Mouse (Mus musculus) retina, adult 2 months (tissue): ENCODE results near the gene Asic2.

Experiments used
- DNase-seq: peaks from one replicate; pipeline ENCODE4 v3.0.0-alpha.2; 2012; ENCODE audit warnings: low read depth, low spot score

Gene Asic2

DNA sequence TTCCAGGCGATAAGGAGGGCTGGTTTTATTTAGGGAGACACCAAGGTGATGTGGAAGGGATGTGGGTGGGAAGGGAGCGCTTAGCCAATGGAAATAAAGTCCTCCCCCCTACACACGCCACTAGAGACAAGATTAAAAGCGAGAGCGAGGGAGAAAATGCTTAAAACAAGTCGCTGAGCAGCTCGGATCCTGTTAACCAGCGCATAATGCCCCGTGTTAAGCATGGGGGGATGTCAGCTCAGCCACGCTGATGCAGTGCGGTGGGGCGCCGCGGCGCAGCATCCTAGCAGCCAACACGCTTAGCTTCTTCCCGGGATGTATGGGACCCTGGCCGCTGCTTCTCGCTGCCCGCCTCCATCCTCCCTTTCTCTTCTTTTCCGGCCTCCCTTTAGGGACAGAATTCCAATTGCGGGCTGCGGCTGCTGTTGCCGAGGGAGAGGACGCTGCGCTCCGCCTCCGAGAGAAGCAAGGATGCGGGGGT, at the start of gene Asic2:
TSS of gene Asic2 (minus strand) at position 57 of the 481 bp plus-strand sequence.
- DNase-seq = peak; percentile 36

DNA sequence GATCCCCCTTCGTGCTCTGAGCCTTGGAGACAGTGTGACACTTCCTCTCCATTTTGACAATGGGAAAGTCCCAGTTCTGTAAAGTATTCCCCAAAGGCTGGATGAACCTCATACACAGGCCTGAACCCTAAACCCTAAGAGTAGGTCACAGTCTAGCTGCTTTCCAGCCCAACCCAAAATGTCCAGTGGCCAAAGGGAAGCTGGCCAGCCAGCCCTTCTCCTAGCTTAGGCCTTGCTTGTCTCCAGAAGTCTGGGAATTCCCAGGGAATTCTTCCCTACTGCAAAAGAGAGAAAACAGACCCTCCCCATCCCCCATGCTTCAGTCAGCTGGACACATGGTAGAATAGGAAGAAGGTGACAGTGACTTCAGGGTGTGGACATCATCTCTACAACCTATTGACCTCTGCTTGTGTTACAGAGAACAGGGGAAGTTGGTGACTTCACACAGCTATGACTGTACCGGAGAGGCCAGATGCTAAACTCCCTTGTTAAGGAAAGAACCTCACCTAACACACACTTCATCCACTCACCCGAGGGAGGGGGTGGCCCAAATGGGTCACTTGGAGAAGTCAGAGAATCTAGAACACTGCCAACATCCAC, 48.0 kb upstream of the Asic2 start:
- DNase-seq = no peak

DNA sequence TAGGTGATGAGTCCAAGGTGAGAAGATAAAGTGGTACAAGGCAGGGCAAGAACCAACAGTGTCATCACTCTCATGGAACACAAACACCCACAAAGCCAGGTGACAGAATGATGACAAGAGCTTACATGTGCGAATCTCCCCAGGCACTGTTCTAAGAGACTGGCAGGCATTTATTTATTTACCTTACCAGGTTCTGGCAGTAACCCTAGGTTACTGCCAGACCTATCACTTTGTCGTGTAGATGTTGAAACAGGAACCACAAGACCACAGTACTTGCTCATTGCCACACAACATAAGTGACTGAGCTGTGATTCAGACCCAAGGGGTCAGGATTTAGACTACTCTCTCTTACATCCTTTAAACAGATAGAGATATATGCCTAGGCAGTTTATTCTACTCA, 46.8 kb upstream of the Asic2 start:
- DNase-seq = no peak

DNA sequence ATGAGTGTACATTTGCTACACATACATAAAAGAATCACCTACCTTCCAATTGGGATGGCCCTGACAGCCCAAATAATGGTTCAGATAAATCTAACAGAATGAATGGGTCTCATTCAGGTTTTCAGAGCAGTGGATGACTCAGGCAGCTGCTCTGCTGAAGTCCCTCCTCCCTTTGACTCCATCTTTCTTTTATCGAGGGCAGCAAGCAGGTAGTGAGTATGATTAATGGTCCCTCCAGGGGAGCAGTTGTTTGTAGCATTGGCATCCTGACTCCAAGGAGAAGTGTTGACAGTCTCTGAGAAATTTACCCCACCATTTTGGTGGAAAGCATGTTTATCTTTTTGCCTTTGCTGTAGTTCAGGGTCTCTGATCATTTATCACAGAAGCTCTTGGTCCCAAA, 45.5 kb upstream of the Asic2 start:
- DNase-seq = no peak

DNA sequence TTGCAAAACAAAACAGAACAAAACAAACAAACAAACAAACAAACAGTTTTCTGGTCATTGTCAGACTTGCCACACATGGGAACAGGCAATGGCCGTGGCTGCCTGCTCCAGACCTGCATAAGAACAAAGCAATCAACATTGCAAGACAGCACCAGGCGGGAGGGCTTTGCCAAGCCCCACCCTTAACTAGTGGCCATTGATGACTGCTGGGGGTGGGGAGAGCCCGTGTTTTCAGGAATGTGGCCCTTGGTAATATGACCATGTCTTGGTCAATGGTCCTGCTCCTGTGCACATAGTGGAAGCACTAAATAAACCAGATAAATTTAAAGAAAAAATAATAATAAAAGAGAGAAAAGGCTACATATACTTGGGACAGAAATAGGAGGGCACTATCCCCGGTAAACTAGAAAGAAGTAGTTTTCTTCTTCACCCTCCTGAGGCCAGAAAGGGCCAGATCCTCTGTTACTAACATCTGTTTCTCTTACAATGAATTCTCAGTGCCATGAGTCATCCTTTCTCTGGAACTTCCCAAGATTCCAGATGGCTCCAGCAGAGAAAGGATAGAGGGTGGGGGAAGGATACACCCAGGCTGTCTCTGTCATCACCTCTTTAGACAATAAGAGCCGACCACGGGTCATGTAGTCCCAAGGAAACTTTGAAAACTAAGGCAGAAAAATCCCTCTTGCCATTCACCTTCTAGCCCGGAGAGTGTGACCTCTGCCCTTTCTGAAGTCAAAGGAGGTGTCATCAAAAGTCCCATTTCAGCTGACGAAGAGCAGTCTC, 43.3 kb upstream of the Asic2 start:
- no peak for DNase-seq

DNA sequence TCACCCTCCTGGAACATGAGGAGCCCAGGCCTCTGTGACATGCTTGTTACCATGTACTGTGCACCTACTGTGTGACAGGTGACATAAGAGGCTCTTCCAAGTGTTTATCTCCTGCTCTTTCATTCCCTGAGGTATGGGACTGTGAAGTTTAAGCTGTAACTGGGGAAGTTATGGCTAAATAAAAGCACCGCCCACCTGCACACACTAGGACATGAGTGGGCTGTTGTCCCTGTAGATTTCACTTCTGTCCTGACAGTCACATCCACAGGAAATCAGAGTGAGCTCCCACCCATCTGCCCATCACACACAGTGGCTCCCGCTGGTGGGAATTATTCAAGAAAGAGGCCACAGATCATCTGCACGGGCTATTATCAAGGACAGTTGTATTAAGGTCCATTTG, 41.9 kb upstream of the Asic2 start:
- DNase-seq = no peak

DNA sequence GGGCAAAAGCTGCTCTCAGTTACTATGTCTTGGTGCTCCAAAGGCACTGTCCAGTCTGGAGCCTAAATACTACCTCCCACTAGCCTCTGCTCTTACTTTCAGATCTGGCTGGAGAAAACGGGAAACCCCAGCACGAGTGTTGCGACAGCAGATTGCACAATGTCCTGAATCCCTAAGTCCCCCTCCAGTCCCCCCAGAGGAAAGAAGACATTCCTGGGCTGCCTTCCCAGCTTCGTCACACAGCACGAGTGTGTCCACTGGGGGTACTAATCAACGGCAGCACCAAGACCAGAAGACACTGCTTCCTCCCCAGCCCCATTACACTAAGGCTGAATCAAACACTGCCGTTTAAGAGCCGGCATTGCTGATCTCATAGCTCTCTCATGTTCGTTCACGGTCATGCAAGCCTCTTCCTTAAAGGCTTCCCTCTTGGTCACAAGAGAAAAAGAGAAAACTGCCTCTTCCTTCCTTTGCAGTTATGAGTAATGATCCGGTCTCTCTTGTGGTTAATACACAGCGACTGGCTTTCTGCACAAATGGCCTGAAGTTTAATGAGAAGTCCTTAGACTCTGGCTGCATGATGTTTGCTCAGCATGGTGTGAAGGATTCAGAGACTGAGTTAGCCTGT, 38.7 kb upstream of the Asic2 start:
- DNase-seq = no peak

DNA sequence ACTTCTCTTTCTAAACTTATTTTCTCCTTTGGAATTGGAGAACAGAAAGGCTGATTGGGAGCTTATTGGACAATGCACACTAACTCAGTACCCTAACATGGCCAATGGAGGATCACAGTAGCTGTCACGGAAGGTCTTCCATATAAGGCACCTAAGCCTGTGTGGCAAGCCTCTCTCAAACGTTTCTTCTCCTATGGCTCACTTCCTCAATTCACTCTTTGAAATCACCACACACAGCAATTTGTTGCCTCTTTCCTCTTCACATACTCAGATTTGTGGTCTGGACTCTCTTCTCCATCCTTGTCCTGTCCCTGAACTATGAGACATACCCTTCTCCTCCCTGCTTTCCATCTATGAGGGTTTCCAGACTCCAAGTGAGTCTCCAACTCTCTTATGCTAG, 36.6 kb upstream of the Asic2 start:
- DNase-seq = no peak

DNA sequence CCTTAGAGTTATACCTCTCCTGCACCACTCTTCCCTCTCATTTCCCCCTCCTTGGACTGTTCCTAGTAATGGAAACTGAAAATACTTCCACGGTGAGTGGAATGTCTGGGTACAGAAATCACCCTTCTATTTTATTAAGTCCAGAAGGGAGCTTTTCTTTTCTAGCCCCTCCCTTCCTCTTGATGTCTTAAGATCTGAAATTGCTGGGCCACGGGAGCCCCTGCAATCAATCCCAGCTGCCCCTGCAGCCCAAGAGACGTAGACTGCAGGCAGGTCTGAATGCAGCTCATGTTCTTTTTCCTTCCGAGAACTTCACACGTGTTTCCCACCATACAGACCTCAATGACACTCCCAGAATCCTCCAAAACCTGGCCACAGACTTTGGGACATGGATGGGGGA, 32.3 kb upstream of the Asic2 start:
- no peak for DNase-seq

DNA sequence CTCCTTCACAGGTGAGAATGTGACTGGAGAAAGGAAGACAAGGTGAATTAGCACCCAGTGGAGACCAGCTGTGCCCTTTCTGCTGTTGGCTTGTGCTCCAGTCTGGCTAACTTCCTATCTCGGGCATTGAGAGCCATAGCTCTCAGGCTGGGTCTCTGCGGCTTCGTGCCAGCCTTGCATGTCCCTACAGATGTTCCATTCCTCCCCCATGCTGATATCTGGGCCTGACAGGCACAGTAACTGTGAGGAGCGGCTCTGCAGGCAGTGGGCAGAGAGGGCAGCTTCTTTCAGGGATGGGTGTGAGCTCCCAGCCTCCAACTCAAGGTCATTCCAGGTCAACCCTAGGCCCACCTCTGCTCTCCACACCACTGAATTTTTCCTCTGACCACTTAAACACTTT, 31.2 kb upstream of the Asic2 start:
- DNase-seq = no peak

DNA sequence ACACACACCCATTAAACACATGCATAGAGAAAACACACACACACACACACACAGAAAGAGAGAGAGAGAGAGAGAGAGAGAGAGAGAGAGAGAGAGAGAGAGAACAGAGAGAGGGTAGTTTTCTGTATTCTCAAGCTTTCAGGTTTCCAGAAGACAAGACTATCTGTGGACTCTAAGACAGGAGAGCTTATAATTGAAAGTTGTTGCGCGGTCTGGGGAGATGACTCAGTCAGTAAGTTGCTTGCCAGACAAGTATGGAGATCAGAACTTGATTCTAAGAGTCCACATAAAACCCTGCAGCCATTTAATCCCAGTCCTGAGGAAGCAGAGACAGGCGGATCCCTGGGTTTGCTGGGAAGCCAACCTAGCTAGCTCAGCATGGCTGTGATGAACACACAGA, 30.4 kb upstream of the Asic2 start:
- no peak for DNase-seq

DNA sequence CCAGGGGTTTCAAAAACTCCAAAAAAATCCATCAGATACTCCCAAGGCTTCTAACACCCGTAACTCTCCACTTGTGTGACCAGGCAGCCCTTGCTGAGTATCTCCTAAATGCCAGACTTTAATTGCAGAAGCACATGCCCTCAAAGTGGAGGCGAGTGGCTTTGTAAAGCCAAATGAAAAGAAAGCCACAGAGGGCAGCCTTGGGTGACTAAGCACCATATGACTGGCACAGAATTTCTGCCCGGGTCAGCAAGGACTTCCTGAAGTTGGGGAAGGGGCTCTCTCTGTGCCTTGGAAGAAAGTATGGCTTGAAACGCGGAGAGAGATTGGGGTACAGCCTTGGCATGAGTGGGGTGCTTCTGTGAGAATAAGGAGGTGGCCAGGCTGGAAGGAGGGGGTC, 28.8 kb upstream of the Asic2 start:
- no peak for DNase-seq

DNA sequence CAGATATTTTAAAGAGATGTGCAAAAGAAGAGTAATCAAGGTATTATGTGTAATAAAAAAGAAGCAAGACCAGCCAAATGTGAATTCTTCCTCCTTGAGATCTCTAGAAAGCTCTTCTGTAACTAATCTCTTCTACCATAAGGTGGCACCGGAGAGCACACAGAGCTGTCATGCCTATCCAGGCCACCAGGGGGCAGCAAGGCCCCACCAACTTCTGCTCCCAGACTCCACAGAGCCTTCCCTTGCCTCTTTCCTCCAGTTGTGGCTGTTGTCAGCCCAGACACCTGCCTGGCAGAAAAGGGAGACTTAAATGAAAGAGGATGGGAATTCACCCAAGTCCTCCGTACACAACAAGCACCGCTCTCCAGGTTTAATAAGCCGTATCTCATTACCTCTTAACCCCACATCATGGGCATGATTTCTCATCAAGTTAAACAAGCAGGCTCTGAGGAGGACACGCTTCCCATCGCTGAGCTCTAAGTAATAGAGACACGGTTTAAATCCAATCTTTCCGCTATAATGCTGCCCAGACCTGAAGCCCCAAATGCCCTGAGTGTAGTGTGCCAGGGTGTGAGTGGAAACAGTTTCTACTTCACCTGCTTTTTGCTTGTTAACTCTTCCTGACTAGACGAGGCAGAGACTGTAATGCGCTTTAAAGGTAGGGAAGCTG, 28.1 kb upstream of the Asic2 start:
- DNase-seq = peak; percentile 28

DNA sequence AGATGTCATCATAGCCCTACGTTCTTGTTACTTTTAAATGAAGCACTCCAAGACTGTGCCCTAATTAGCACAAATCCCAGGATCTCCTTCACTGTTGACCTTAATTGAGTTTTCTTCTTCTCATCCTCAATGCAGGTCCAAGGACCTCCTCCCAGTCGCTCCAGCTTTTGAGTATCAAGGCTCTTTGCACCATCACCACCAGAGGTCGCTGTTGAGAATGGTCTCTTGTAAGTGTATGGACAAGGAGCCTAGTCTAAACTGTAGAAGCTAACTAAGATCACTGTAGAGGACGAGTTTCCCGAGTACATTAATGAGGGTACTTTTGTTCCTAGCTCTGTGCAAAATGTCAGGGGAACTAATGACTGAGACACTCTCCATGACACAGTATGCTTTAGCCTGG, 14.9 kb upstream of the Asic2 start:
- DNase-seq = peak; percentile 37

DNA sequence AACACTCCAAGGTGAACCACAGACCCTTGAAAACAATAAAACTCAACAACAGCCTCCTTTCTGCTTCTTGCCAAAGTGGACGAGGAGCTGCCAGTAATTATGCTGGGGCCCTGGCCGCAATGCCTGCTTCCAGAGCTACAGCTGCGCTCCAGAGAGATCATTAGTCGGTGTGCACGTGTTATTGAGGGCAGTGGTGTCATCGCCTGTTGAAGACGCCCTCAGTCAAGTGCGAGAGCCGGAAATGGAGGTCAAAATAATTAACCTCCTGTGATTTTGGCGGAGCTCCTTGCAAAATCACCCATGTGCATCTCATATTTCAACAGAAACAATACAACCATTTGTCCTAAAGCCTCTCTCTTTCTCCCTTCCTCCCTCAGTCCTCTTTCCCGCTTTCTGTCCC, 13.9 kb upstream of the Asic2 start:
- DNase-seq = no peak

DNA sequence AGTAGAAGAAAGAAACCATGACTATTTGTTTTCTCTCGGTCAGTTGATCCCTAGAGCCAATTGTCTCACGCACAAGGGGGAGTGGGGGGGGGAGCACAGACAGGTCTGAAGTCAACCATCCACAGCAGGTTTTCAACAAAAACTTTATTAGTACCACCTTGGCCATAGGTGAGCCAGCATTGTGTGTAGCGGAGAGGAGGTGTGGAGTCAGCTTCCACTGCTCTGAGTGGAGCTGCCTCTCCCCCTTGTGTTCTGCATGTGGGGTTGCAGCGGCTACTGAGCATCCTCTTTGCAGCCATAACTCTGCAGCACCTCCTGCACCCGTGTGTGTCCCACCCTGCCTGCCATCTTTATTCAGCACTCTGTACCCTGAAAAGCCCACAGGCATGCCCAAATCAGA, 6.3 kb upstream of the Asic2 start:
- no peak for DNase-seq

DNA sequence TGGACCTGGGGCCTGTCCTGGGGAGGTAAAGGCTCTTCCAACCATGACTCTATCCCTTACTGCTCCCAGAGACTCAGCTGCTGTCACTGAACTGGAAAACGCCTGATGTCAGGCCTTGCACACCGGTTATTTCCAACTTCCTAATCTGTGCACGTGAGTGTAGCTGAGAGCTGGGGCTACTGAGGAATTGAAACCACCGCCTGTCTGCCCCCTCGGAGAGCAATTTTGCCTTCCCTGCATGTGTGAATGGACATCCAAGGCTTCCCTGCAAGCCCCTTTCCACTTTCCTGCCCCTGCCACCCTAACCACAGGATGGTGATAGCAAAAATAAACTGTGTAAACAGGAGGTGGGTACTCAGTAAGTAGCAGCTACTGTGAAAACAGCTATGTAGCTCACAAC, 5.4 kb upstream of the Asic2 start:
- DNase-seq = no peak

DNA sequence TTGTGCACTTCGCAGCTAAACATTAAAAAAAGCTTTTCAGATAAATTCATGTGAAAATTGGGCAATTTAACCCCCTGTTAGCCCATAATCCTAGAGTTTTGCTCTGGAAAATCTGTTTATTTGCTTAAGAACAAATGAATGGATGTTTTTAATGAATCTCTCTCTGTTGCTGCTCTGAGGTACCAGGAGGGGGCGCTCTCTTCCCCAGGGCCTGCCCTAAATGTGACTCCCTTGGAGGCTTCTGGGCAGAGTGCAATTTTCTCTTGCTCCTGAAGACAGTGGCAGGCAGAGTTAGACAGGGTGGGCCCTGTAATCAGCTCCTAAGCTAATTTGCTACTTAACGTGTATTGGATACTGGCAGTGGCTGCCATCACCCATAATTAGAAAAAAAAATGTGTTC, 3.8 kb upstream of the Asic2 start:
- no peak for DNase-seq

DNA sequence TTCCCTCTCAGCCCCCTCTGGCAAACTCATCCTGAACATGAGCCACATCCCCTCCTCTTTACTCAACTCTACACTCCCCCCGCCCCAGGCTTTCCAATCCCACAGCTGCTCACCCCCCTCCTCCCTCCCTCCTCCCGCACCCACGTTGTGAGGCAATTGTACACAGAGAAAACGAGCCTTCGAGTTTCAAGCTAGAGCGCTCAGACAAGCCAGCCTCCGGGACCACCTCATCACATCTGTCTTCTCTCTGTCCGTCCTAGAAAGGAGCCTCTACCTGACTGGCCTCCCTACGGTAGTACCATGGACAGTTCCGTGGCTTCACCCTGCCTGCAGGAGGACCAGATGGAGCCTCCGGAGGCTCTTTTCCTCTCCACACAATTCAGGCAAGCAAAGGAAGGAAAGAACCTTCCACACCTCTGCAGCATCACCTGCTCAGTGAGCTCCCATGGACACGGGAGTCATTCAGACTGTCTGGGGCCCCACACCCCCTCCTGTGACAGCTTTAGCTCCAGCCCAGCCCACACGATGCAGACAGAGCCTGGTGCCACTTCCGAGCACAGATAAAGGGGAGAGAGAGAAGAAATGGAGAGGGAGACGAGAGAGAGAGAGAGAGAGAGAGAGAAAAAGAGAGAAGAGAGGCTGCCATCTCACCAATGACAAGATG, 1.5 kb downstream of the Asic2 start:
- DNase-seq = no peak

DNA sequence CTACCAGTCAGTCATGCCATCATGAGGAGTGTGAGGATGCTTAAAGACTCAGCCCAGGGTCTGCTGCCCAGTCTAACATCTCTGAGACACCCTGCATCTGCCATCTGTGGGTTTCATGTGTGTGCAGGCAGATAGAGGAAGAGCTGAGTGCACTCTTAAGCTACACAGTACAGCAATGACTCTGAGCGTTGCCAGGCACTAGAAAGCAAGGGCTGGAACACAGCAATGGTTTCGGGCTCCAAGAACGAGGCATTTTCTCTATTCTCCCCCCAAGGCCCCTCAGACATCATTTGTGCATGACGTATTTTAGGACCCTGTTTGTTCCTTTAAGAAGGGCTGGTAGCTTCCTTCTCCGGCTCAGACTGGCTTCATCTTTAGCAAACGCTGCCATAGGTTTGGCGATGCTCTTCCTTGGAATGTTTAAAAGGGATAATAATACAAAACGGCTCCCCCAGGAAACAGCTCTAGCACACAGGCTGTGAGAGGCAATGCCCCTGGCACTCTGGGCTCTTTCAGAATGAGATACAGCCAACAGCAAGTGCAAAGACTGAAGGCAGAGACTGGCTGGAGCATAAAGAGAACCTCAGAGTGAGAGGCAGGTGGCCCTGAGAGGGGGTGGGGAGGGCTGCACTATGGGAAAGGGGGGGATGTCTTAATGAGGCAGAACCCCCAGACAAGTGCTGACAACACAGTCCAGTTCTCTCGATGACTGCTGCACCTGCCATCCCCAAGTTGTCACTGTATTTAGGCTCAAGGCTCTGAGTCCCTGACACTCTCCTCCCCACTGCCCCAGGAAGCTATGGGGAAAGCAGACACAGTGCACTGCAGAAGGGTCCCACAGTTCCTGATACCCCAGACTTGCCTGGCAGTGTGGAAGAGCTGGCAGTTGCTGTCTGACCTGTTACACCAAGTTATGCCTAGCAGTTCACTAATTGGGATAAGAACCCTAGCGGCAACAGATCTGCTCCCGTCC, 2.3 kb downstream of the Asic2 start:
- DNase-seq = no peak

DNA sequence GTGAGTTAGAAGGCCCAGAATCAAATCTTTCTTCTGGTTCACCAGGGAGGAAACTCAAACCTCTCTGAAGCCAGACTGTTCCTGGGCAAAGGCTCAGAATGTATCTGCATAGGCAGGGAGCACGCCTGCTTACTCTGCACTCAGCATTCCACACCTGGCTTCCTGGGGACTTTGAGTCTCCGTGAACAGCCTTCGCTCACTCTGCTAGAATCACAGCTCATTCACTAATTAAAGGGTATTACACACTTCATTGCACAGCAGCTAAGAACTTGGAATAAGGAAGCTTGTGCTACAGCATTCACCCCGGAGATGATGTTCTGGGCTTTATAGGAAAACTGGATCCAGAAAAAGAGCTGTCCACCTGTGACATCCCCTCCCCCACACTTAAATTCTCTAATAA, 3.7 kb downstream of the Asic2 start:
- no peak for DNase-seq
